Mouse (Mus musculus) spleen, embryonic (tissue): ENCODE measurements around the gene Zscan18.
"Not testable (repeated sequence)": the region's sequence is repeated elsewhere in the genome, so short reads cannot be mapped to it uniquely, and the experiment has no call there.

Source experiments
- CTCF ChIA-PET: fragments of 350-600 bp; sonication (Branson Sonifier 250); formaldehyde crosslinking; loops from one replicate; lab custom pipeline; 2022; lab: Charles Lee

Gene Zscan18

GRCm38 (mm10) chr7:12802866-12803726 is at the start of gene Zscan18:
Gene Zscan18 (minus strand): TSS chr7:12803635.
- CTCF ChIA-PET, result no interaction called here

GRCm38 (mm10) chr7:12835779-12836178 is 32.3 kb upstream of the Zscan18 start:
- CTCF ChIA-PET, result interaction anchor here (0.7 kb wide), 1 partner anchor 192 kb away, joined by 10 read pairs; no protein-coding TSS in a partner anchor

GRCm38 (mm10) chr7:12835193-12835671 is 31.8 kb upstream of the Zscan18 start:
- CTCF ChIA-PET, result no interaction called here

- CTCF ChIA-PET, result no interaction called here
Measured at GRCm38 (mm10) chr7:12834162-12835120, 31.0 kb upstream of the Zscan18 start, which contains the start of gene Zfp110. Gene Zfp110 (plus strand): TSS chr7:12834761.

GRCm38 (mm10) chr7:12818521-12819295 is 15.3 kb upstream of the Zscan18 start, which contains the start of gene Zfp329:
Gene Zfp329 (minus strand): TSS chr7:12818858.
- CTCF ChIA-PET, result interaction anchor here (1.0 kb wide), 1 partner anchor 66 kb away, joined by 4 read pairs; no protein-coding TSS in a partner anchor

- CTCF ChIA-PET, result no interaction called here
Measured at GRCm38 (mm10) chr7:12815566-12815965, 12.1 kb upstream of the Zscan18 start.

GRCm38 (mm10) chr7:12803727-12804071 is 264 bp upstream of the Zscan18 start:
- CTCF ChIA-PET, result no interaction called here

GRCm38 (mm10) chr7:12799554-12799953 is 3.9 kb downstream of the Zscan18 start:
- CTCF ChIA-PET, result no interaction called here

GRCm38 (mm10) chr7:12797971-12798370 is 5.5 kb downstream of the Zscan18 start:
- CTCF ChIA-PET, result no interaction called here

GRCm38 (mm10) chr7:12792624-12793023 is 10.8 kb downstream of the Zscan18 start:
- CTCF ChIA-PET, result not testable (repeated sequence)

GRCm38 (mm10) chr7:12788025-12788424 is 15.4 kb downstream of the Zscan18 start:
- CTCF ChIA-PET, result no interaction called here

GRCm38 (mm10) chr7:12787333-12787732 is 16.1 kb downstream of the Zscan18 start:
- CTCF ChIA-PET, result no interaction called here

GRCm38 (mm10) chr7:12780151-12780830 is 23.1 kb downstream of the Zscan18 start:
- CTCF ChIA-PET, result no interaction called here

- CTCF ChIA-PET, result no interaction called here
Measured at GRCm38 (mm10) chr7:12779782-12780150, 23.7 kb downstream of the Zscan18 start.

GRCm38 (mm10) chr7:12779141-12779540 is 24.3 kb downstream of the Zscan18 start:
- CTCF ChIA-PET, result no interaction called here

- CTCF ChIA-PET, result no interaction called here
Measured at GRCm38 (mm10) chr7:12774606-12775005, 28.8 kb downstream of the Zscan18 start.

- CTCF ChIA-PET, result no interaction called here
Measured at GRCm38 (mm10) chr7:12774111-12774510, 29.3 kb downstream of the Zscan18 start.

GRCm38 (mm10) chr7:12749431-12750198 is 53.8 kb downstream of the Zscan18 start:
- CTCF ChIA-PET, result no interaction called here

GRCm38 (mm10) chr7:12734904-12735303 is 68.5 kb downstream of the Zscan18 start, which contains the start of gene Vmn2r56:
Gene Vmn2r56 (minus strand): TSS chr7:12735004.
- CTCF ChIA-PET, result no interaction called here
